Mouse (Mus musculus) stomach, embryonic 14.5 days (tissue): ENCODE data around the gene Tex19.2. TPM values are rescaled to one million over a fixed set of nuclear protein-coding genes. Genes with fewer than 3 reads are reported as not detected.

Experiments
- ATAC-seq: fragments of 200-750 bp; cut with Nextera tagmentation; 2 replicates; pipeline ENCODE4 v1.8.0; 2017; ENCODE audit warnings: low read depth, moderate TSS enrichment; ENCODE audit not compliant: insufficient number of reproducible peaks, insufficient read depth, low FRiP score
- H3K27ac ChIP-seq: fragments of 300-500 bp; sonication (generic); 2 replicates; pipeline ENCODE4 v1.5.1; 2014; ENCODE audit warnings: mild to moderate bottlenecking, low read length, moderate library complexity, mixed read lengths
- H3K27me3 ChIP-seq: fragments of 300-500 bp; sonication (generic); 2 replicates; pipeline ENCODE4 v1.6.1; 2014; ENCODE audit warnings: low read length, control low read depth, mixed read lengths; ENCODE audit not compliant: control insufficient read depth, insufficient read depth
- H3K36me3 ChIP-seq: fragments of 300-500 bp; sonication (generic); 2 replicates; pipeline ENCODE4 v1.6.1; 2014; ENCODE audit warnings: mild to moderate bottlenecking, control low read depth, low read length, moderate library complexity, mixed read lengths; ENCODE audit not compliant: control insufficient read depth, insufficient read depth
- H3K4me1 ChIP-seq: fragments of 300-500 bp; sonication (generic); 2 replicates; pipeline ENCODE4 v1.6.1; 2014; ENCODE audit warnings: low read length, control low read depth, mixed read lengths; ENCODE audit not compliant: control insufficient read depth, insufficient read depth
- H3K4me2 ChIP-seq: fragments of 300-500 bp; sonication (generic); replicated peaks from 2 replicates; pipeline ENCODE4 v1.6.1; 2014; ENCODE audit warnings: low read depth, low read length, control low read depth
- H3K4me3 ChIP-seq: fragments of 300-500 bp; sonication (generic); 2 replicates; pipeline ENCODE4 v1.5.1; 2014; ENCODE audit warnings: low read depth, low read length, control low read depth
- H3K9ac ChIP-seq: fragments of 300-500 bp; sonication (generic); replicated peaks from 2 replicates; pipeline ENCODE4 v1.6.1; 2014; ENCODE audit warnings: low read depth, mild to moderate bottlenecking, control low read depth, low read length, moderate library complexity, mixed read lengths
- H3K9me3 ChIP-seq: fragments of 300-500 bp; sonication (generic); 2 replicates; pipeline ENCODE4 v1.6.1; 2016; ENCODE audit warnings: low read depth, low read length, control low read depth; ENCODE audit not compliant: control insufficient read depth
- WGBS: fragments of 180-500 bp; shearing (Covaris S2); extraction: QIAGEN DNeasy Blood & Tissue Kit; methylation state at CpG from one replicate; pipeline ENCODE4 v1.1.7; 2014; 5-methylcytosine and 5-hydroxymethylcytosine counted together
- polyA plus RNA-seq: library from polyadenylated mRNA; unstranded; fragments of >200 nt; fragmentation: Nextera tagmentation; extraction: Ambion mirVana; gene quantifications from 2 replicates; pipeline ENCODE4 v1.2.1, GENCODE M21; 2014

Gene Tex19.2
- polyA plus RNA-seq, 1 experiment from 2014 or later: not detected

DNA sequence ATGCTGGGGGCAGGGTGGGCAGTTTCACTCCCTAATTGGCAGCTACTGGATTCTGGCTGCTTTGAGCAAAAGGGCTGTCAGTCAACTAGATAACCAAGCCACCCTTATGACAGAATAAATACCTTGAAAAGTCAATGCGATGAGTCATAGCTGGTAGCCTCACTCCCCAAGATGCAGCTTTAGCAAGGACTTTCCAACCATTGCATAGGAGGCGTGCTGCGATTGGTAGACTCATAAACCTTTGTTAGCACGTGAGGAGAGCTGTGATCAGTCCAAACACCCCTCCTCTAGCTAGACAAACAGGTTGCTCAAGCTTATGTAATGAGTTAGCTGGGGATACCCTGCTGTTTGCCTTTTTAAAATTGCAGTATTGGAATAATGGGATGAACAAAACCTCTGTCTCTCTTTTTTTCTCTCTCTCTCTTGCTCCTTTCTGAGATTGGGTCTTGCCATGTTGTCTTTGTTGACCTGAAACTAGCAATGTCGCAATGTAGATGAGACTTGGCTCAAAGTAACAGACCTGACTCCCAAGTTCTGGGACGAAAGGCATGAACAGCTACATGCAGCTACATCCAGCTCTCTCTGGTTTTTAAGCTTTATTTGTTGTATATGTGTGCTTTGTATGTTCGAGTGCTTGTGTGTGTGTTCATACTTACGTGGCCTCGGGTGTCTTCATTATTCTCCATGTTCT, 25.0 kb upstream of the Tex19.2 start:
- Histone ChIP-seq H3K4me3 (no peak overlapping the region), H3K9ac (no peak overlapping the region), H3K27me3 (no peaks in the 10 kb centered on the region), H3K9me3 (no peaks in the 10 kb centered on the region), H3K4me1 (no peaks in the 10 kb centered on the region), H3K4me2 (no peak overlapping the region), H3K36me3 (no peaks in the 10 kb centered on the region), H3K27ac (no peak overlapping the region)
- WGBS: 75% methylated on average over 9 of the region's 9 CpGs
- peak; percentile 77; the same call in 1 of the 2 replicates for ATAC-seq

DNA sequence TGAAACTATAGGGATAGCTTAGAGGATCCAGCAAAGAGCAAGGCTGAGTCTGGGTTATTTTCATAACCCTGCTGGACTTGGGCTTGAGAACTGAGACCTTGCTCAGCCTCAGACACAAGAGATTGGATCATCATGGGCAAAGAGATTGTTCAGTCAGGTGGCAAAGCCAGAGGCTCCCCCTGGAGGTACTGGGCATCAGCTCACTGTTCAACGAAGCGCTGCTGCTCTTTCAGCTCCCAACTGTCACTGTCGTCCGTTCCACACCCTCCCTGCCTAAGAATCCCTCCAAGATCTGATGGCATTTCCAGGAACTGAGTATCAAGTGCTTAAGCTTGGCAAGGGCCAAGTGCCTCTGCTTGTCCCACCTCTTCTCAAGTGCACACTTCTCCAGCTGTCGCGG, 20.3 kb upstream of the Tex19.2 start:
- WGBS: 42% methylated on average over 6 of the region's 6 CpGs
- Histone ChIP-seq H3K27me3 (no peaks in the 10 kb centered on the region), H3K4me1 (no peaks in the 10 kb centered on the region), H3K9ac (no peak overlapping the region), H3K36me3 (no peaks in the 10 kb centered on the region), H3K4me2 (no peak overlapping the region), H3K9me3 (no peaks in the 10 kb centered on the region), H3K27ac (no peak overlapping the region), H3K4me3 (no peak overlapping the region)
- ATAC-seq: no peak

DNA sequence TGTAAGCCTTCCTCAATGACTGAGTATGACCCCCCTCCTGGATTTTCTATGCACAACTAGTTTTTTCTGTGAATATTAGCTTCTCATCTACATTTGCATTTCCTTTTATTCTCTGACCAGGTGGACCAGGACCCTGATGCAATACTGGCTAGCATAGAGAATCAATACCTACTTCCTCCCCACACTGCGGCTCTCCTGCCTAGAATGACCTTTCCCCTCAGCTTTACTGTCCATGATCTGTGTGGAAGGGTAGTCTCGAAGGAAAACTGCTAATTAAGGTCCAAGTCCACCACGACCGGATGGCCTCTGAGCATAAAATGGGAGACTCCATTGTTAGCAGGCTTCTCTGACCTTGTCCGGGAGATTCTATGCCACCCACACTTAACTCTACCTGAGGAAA, 19.2 kb upstream of the Tex19.2 start:
- no peak overlapping the region for H3K27ac ChIP-seq
- no peak overlapping the region for H3K9ac ChIP-seq
- no peaks in the 10 kb centered on the region for H3K9me3 ChIP-seq
- no peak for ATAC-seq
- no peak overlapping the region for H3K4me3 ChIP-seq
- H3K27me3 ChIP-seq: no peaks in the 10 kb centered on the region
- no peaks in the 10 kb centered on the region for H3K36me3 ChIP-seq
- no peak overlapping the region for H3K4me2 ChIP-seq
- WGBS: 84% methylated on average over 5 of the region's 5 CpGs
- no peaks in the 10 kb centered on the region for H3K4me1 ChIP-seq

DNA sequence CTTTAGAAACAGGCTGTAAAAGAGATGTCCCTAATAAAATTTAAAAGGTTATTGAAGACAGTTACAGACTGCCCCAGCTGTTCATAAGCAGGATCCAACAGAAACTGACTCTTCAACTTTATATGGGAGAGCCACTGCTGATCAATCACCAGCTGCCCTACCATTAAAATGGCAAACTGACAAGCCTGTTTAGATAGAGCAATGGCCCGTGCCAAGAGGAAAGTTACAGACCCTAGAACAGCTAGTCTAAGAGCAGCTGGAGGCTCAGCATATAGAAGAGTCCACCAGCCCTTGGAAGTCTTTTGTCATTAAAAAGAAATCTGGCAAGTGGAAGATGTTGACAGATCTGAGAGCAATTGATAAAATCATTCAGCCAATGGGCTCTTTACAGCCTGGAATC, 16.1 kb upstream of the Tex19.2 start:
- H3K36me3 ChIP-seq: no peaks in the 10 kb centered on the region
- ATAC-seq: no peak
- WGBS: 16% methylated on average over 1 of the region's 1 CpGs

DNA sequence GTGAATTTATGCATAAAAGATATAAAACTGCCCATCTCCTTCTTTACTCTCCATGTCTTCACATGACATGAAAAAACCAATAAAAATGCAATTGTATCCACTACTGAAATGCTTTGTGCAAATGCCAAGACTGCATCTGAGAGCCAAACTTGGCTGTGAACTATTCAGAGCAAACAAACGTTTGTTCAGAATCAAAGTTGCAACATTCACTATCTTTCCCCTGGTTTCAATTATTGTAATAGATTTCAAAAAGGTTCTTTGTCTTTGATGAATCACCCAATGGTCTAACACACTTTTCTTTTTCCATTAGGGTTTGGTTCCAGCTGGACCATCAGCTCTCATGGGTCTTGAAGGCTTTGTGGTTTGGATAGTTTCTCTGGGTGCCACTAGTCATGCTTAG, 11.1 kb upstream of the Tex19.2 start:
- Histone ChIP-seq H3K9me3 (no peaks in the 10 kb centered on the region), H3K4me2 (no peak overlapping the region), H3K27me3 (no peaks in the 10 kb centered on the region), H3K4me1 (no peaks in the 10 kb centered on the region), H3K9ac (no peak overlapping the region), H3K36me3 (no peaks in the 10 kb centered on the region), H3K4me3 (no peak overlapping the region), H3K27ac (no peak overlapping the region)
- WGBS: 83% methylated on average over 1 of the region's 1 CpGs
- ATAC-seq: no peak

More for the DNA sequence above, 16.1 kb upstream of the Tex19.2 start:
- Histone ChIP-seq H3K9me3 (no peaks in the 10 kb centered on the region), H3K27ac (no peak overlapping the region), H3K4me2 (no peak overlapping the region), H3K27me3 (no peaks in the 10 kb centered on the region), H3K4me1 (no peaks in the 10 kb centered on the region), H3K4me3 (no peak overlapping the region), H3K9ac (no peak overlapping the region)

DNA sequence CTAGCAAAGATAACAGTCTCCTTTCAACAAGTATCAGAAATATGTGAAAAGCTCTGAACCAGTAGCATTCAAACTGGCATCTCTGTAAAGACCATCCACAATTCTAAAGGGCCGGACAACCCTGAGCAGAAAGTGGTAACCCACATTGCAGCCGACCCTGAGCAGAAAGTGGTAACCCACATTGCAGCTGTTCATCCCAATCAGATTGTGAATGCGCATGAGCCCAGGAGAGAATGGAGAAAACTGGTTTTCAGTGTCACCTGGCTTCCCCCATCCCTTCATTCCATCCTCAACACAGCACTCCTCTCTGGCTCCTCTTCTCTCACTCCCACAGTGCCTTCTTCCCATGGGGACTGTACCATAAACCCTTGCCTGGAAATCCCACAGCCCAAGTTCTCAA, 9.0 kb upstream of the Tex19.2 start:
- Histone ChIP-seq H3K4me2 (no peak overlapping the region), H3K27ac (no peak overlapping the region), H3K4me3 (no peak overlapping the region), H3K27me3 (no peaks in the 10 kb centered on the region), H3K36me3 (no peaks in the 10 kb centered on the region), H3K9me3 (no peaks in the 10 kb centered on the region), H3K4me1 (no peaks in the 10 kb centered on the region), H3K9ac (no peak overlapping the region)
- ATAC-seq: no peak
- 89% methylated on average over 3 of the region's 3 CpGs for WGBS

DNA sequence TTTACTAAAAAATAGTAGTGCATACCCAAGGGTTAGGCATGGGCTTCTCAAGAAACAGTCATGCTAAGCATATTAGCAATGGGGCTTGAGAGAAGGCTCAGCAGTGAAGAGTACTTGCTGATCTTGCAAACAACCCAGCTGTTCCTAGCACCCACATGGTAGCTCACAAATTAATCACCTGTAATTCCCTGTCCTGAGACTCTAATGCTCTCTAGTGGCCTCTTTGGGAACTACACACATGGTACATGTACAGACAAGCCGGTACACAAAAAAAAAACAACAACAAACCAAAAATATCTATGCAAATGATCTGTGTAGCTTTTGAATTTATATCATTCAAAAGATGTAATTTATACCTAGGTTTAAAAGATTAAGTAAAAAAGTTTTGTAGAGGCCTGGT, 7.9 kb upstream of the Tex19.2 start:
- 91% methylated on average over 1 of the region's 1 CpGs for WGBS
- Histone ChIP-seq H3K9me3 (no peaks in the 10 kb centered on the region), H3K27ac (no peak overlapping the region), H3K4me3 (no peak overlapping the region), H3K27me3 (no peaks in the 10 kb centered on the region), H3K4me2 (no peak overlapping the region), H3K4me1 (peaks cover 6% of the 10 kb centered on the region; the same call in 1 of the 2 replicates), H3K36me3 (no peaks in the 10 kb centered on the region), H3K9ac (no peak overlapping the region)
- ATAC-seq: no peak

DNA sequence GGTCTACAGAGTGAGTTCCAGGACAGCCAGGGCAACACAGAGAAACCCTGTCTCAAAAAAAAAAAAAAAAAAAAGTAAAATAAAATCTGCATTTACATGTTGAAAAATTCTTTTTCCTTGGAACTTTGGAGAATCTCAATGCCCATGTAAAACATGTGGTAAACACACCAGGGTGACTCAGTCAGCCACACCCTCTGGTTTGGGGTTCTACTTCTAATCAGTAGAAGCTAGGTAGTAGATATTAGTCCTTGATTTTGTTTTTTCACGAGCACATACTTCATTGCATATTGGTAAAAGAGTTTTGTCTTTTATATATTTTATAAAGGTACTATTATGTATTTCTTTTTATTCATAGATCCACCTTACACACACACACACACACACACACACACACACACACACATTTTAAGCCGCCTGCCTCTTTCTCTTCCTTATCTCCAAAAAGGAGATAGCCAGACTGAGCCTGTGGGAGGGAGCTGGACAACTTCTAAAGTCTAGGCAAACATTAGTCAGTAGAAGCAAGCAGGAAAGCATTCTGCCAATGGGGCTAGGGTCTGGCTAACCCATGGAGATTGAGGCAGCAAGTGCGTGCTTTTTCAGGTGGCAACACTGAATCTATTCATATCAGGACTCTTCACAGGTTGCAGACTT, 7.2 kb upstream of the Tex19.2 start:
- H3K4me1 ChIP-seq: peaks cover 10% of the 10 kb centered on the region

More for the DNA sequence above, 7.2 kb upstream of the Tex19.2 start:
- H3K4me3 ChIP-seq: no peak overlapping the region
- no peak for ATAC-seq
- no peak overlapping the region for H3K9ac ChIP-seq
- no peak overlapping the region for H3K4me2 ChIP-seq
- H3K27ac ChIP-seq: no peak overlapping the region
- H3K9me3 ChIP-seq: no peaks in the 10 kb centered on the region
- WGBS: 73% methylated on average over 3 of the region's 3 CpGs
- no peaks in the 10 kb centered on the region for H3K27me3 ChIP-seq
- no peaks in the 10 kb centered on the region for H3K36me3 ChIP-seq
